Mouse (Mus musculus) lung, postnatal 0 days (tissue): Measurements from ENCODE around the gene Aff1. TPM values are rescaled to one million over a fixed set of nuclear protein-coding genes. Genes with fewer than 3 reads are reported as not detected.

Experiments used
- ATAC-seq: fragments of 200-750 bp; cut with Nextera tagmentation; 2 replicates; pipeline ENCODE4 v1.8.0; 2017; ENCODE audit warnings: moderate library complexity
- DNase-seq: peaks from one replicate; pipeline ENCODE4 v3.0.0-alpha.2; 2016; ENCODE audit warnings: low spot score
- H3K27ac ChIP-seq: fragments of 300-500 bp; sonication (generic); 2 replicates; pipeline ENCODE4 v1.5.1; 2014; ENCODE audit warnings: antibody characterized with exemption, mild to moderate bottlenecking, low read length, mixed read lengths
- H3K27me3 ChIP-seq: fragments of 300-500 bp; sonication (generic); replicated peaks from 2 replicates; pipeline ENCODE4 v1.6.1; 2014; ENCODE audit warnings: low read length, mixed read lengths; ENCODE audit not compliant: insufficient read depth
- H3K36me3 ChIP-seq: fragments of 300-500 bp; sonication (generic); 2 replicates; pipeline ENCODE4 v1.6.1; 2014; ENCODE audit warnings: low read length, mixed read lengths; ENCODE audit not compliant: insufficient read depth
- H3K4me1 ChIP-seq: fragments of 300-500 bp; sonication (generic); 2 replicates; pipeline ENCODE4 v1.6.1; 2014; ENCODE audit warnings: antibody characterized with exemption, low read depth, low read length, mixed read lengths; ENCODE audit not compliant: insufficient read depth
- H3K4me2 ChIP-seq: fragments of 300-500 bp; sonication (generic); replicated peaks from 2 replicates; pipeline ENCODE4 v1.6.1; 2014; ENCODE audit warnings: low read depth, mild to moderate bottlenecking, low read length, moderate library complexity, mixed read lengths
- H3K4me3 ChIP-seq: fragments of 300-500 bp; sonication (generic); 2 replicates; pipeline ENCODE4 v1.5.1; 2014; ENCODE audit warnings: low read depth, low read length
- H3K9ac ChIP-seq: fragments of 300-500 bp; sonication (generic); replicated peaks from 2 replicates; pipeline ENCODE4 v1.6.1; 2014; ENCODE audit warnings: low read depth, mild to moderate bottlenecking
- H3K9me3 ChIP-seq: fragments of 300-500 bp; sonication (generic); 2 replicates; pipeline ENCODE4 v1.6.1; 2016; ENCODE audit warnings: low read length, mixed read lengths
- CTCF ChIP-seq: IDR thresholded peaks from 2 replicates; pipeline ENCODE4 v1.5.1; 2016; ENCODE audit warnings: antibody characterized with exemption, mild to moderate bottlenecking
- EP300 ChIP-seq: IDR thresholded peaks from 2 replicates; pipeline ENCODE4 v1.6.1; 2016; ENCODE audit warnings: antibody characterized with exemption, mild to moderate bottlenecking, control low read depth
- WGBS: fragments of 180-500 bp; shearing (Covaris S2); extraction: QIAGEN DNeasy Blood & Tissue Kit; methylation state at CpG from one replicate; pipeline ENCODE4 v1.1.7; 2014; 5-methylcytosine and 5-hydroxymethylcytosine counted together
- polyA plus RNA-seq: library from polyadenylated mRNA; unstranded; fragments of >200 nt; fragmentation: Nextera tagmentation; extraction: Ambion mirVana; gene quantifications from 2 replicates; pipeline ENCODE4 v1.2.1, GENCODE M21; 2015

Aff1 gene
- polyA plus RNA-seq, 1 experiment from 2014 or later = 9.4 TPM

- 36% methylated on average over 5 of the region's 5 CpGs for WGBS
Measured at GRCm38 (mm10) chr5:103800009-103800408, 107.8 kb downstream of the Aff1 start.

GRCm38 (mm10) chr5:103803386-103803785 lies 111.2 kb downstream of the Aff1 start:
- ATAC-seq = no peak
- no peak for DNase-seq
- TF ChIP-seq CTCF (no peak), EP300 (no peak)
- 92% methylated on average over 5 of the region's 5 CpGs for WGBS
- Histone ChIP-seq H3K4me3 (no peak overlapping the region), H3K4me1 (peaks cover 10% of the 10 kb centered on the region), H3K27me3 (no peaks in the 10 kb centered on the region), H3K9ac (no peak overlapping the region), H3K9me3 (no peaks in the 10 kb centered on the region), H3K27ac (no peak overlapping the region), H3K4me2 (no peak overlapping the region), H3K36me3 (no peaks in the 10 kb centered on the region)

More at GRCm38 (mm10) chr5:103800009-103800408, 107.8 kb downstream of the Aff1 start:
- 0 out of 2 replicates have a peak, but pooled peaks have one; percentile 31 for TF ChIP-seq EP300
- TF ChIP-seq CTCF = no peak
- H3K27me3 ChIP-seq = no peaks in the 10 kb centered on the region
- no peak overlapping the region for H3K9ac ChIP-seq
- H3K4me1 ChIP-seq = peaks cover 14% of the 10 kb centered on the region
- no peak for DNase-seq
- H3K27ac ChIP-seq = no peak overlapping the region
- ATAC-seq = peak; percentile 38; the same call in 1 of the 2 replicates
- no peaks in the 10 kb centered on the region for H3K9me3 ChIP-seq
- no peak overlapping the region for H3K4me3 ChIP-seq
- H3K4me2 ChIP-seq = no peak overlapping the region
- H3K36me3 ChIP-seq = no peaks in the 10 kb centered on the region

GRCm38 (mm10) chr5:103803927-103804590 lies 111.9 kb downstream of the Aff1 start:
- no peak overlapping the region for H3K9ac ChIP-seq
- DNase-seq (peak; percentile 61), ATAC-seq (peak; percentile 76)
- peaks cover 10% of the 10 kb centered on the region for H3K4me1 ChIP-seq
- 18% methylated on average over 8 of the region's 8 CpGs for WGBS
- no peak for TF ChIP-seq CTCF
- TF ChIP-seq EP300 = no peak
- H3K4me3 ChIP-seq = no peak overlapping the region
- H3K27ac ChIP-seq = peak overlapping the region; percentile 0; the same call in 1 of the 2 replicates
- H3K27me3 ChIP-seq = no peaks in the 10 kb centered on the region
- no peak overlapping the region for H3K4me2 ChIP-seq
- H3K9me3 ChIP-seq = no peaks in the 10 kb centered on the region
- H3K36me3 ChIP-seq = no peaks in the 10 kb centered on the region

GRCm38 (mm10) chr5:103806851-103807578 lies 114.8 kb downstream of the Aff1 start:
- DNase-seq (no peak), ATAC-seq (no peak)
- Histone ChIP-seq H3K4me3 (no peak overlapping the region), H3K27ac (0 out of 2 replicates have a peak overlapping the region, but pooled peaks have one; percentile 34), H3K9ac (no peak overlapping the region), H3K9me3 (no peaks in the 10 kb centered on the region), H3K4me2 (no peak overlapping the region), H3K27me3 (no peaks in the 10 kb centered on the region), H3K36me3 (no peaks in the 10 kb centered on the region), H3K4me1 (peaks cover 6% of the 10 kb centered on the region; the same call in 1 of the 2 replicates)
- TF ChIP-seq CTCF = no peak
- TF ChIP-seq EP300 = no peak
- 55% methylated on average over 17 of the region's 17 CpGs for WGBS

GRCm38 (mm10) chr5:103807637-103808312 lies 115.6 kb downstream of the Aff1 start:
- TF ChIP-seq EP300 = no peak
- no peak for TF ChIP-seq CTCF
- peaks cover 6% of the 10 kb centered on the region; the same call in 1 of the 2 replicates for H3K4me1 ChIP-seq
- DNase-seq = no peak
- no peak overlapping the region for H3K4me2 ChIP-seq
- ATAC-seq = no peak
- no peak overlapping the region for H3K27ac ChIP-seq
- 0 out of 2 replicates have a peak, but pooled peaks cover 4% of the 10 kb centered on the region for H3K36me3 ChIP-seq
- no peaks in the 10 kb centered on the region for H3K9me3 ChIP-seq
- no peaks in the 10 kb centered on the region for H3K27me3 ChIP-seq
- no peak overlapping the region for H3K4me3 ChIP-seq
- WGBS = 61% methylated on average over 7 of the region's 7 CpGs
- H3K9ac ChIP-seq = no peak overlapping the region

DNA sequence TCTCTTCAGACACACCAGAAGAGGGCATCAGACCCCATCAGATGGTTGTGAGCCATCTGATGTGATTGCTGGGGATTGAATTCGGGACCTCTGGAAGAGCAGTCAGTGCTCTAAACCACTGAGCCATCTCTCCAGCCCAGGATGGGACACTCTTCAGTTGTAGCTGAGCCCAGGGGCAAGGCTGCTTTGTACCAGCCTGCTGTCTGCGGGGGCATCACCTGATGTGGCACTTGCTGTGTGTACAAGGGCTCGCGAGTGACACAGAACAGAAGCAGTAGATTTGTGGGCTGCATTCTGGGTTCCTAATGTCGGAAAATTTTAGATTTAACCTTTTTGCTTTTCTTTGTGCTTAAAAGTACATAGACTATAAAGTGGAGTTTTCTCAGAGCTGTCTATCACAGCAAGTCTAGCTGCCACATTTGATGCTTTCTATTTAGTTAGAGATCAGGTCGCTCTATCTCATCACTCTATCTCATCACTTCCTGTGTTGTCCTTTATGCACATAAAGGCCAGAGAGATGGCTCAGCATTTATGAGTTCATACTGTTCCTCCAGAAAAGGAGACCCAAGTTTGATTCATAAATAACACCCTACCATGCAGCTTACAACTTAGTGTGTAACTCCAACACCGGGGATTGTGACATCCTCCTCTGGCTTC lies 117.6 kb downstream of the Aff1 start:
- Histone ChIP-seq H3K4me3 (no peak overlapping the region), H3K9ac (no peak overlapping the region), H3K36me3 (0 out of 2 replicates have a peak, but pooled peaks cover 4% of the 10 kb centered on the region), H3K4me2 (no peak overlapping the region), H3K27ac (no peak overlapping the region), H3K4me1 (peaks cover 13% of the 10 kb centered on the region; the same call in 1 of the 2 replicates), H3K9me3 (no peaks in the 10 kb centered on the region), H3K27me3 (no peaks in the 10 kb centered on the region)
- DNase-seq (no peak), ATAC-seq (no peak)
- 87% methylated on average over 7 of the region's 7 CpGs for WGBS
- TF ChIP-seq EP300 (no peak), CTCF (no peak)
